Mouse (Mus musculus) monocyte, adult 2 months (primary cell): ENCODE results near the gene Hoxa3.

Experiments used
- DNase-seq, 2 experiments: peaks; one replicate each; pipeline ENCODE4 v3.0.0; 2022; ENCODE audit warnings: low spot score in 2 of 2, low read depth in 1 of 2

The Hoxa3 gene

GRCm38 (mm10) chr6:52185222-52185621 lies 27.9 kb downstream of the Hoxa3 start:
- DNase-seq: no peak

- DNase-seq: no peak
Measured at GRCm38 (mm10) chr6:52184668-52185067, 28.5 kb downstream of the Hoxa3 start.

- DNase-seq: no peak
Measured at GRCm38 (mm10) chr6:52183311-52184080, 29.6 kb downstream of the Hoxa3 start.

- no peak for DNase-seq
Measured at GRCm38 (mm10) chr6:52182793-52183192, 30.3 kb downstream of the Hoxa3 start.

- DNase-seq: no peak
Measured at GRCm38 (mm10) chr6:52182030-52182429, 31.1 kb downstream of the Hoxa3 start.

GRCm38 (mm10) chr6:52180726-52181125 lies 32.4 kb downstream of the Hoxa3 start:
- no peak for DNase-seq

- no peak for DNase-seq
Measured at GRCm38 (mm10) chr6:52180213-52180710, 32.9 kb downstream of the Hoxa3 start.

GRCm38 (mm10) chr6:52179690-52180089 lies 33.4 kb downstream of the Hoxa3 start:
- DNase-seq: no peak

- no peak for DNase-seq
Measured at GRCm38 (mm10) chr6:52178918-52179665, 34.0 kb downstream of the Hoxa3 start.

GRCm38 (mm10) chr6:52177806-52178205 lies 35.3 kb downstream of the Hoxa3 start:
- DNase-seq: no peak

- no peak for DNase-seq
Measured at GRCm38 (mm10) chr6:52177061-52177735, 35.9 kb downstream of the Hoxa3 start, which contains the start of gene 5730596B20Rik. Gene 5730596B20Rik, plus strand, starts transcription at chr6:52177498.

GRCm38 (mm10) chr6:52176391-52176790 lies 36.7 kb downstream of the Hoxa3 start:
- DNase-seq: no peak

GRCm38 (mm10) chr6:52175864-52176263 lies 37.3 kb downstream of the Hoxa3 start:
- DNase-seq: no peak

GRCm38 (mm10) chr6:52174968-52175751 lies 38.0 kb downstream of the Hoxa3 start:
- no peak for DNase-seq

GRCm38 (mm10) chr6:52173648-52174047 lies 39.5 kb downstream of the Hoxa3 start:
- no peak for DNase-seq

GRCm38 (mm10) chr6:52172501-52172900 lies 40.6 kb downstream of the Hoxa3 start:
- DNase-seq: no peak

GRCm38 (mm10) chr6:52171938-52172337 lies 41.2 kb downstream of the Hoxa3 start:
- DNase-seq: no peak

- no peak for DNase-seq
Measured at GRCm38 (mm10) chr6:52171331-52171730, 41.8 kb downstream of the Hoxa3 start.

- no peak for DNase-seq
Measured at GRCm38 (mm10) chr6:52170898-52171223, 42.3 kb downstream of the Hoxa3 start.

GRCm38 (mm10) chr6:52170166-52170897 lies 42.8 kb downstream of the Hoxa3 start:
- DNase-seq: no peak
